Mouse (Mus musculus) spleen, adult 2 months (tissue): ENCODE measurements around the gene H2-DMa. TPM values are rescaled to one million over a fixed set of nuclear protein-coding genes. Genes with fewer than 3 reads are reported as not detected.

ENCODE experiments used
- DNase-seq, 2 experiments: peaks; one replicate each; pipeline versions ENCODE4 v3.0.0 to v3.0.0-alpha.2; 2012 to 2021; ENCODE audit warnings: low spot score in 2 of 2, low read depth in 1 of 2
- H3K27ac ChIP-seq: fragments of 200-500 bp; 2 replicates; pipeline ENCODE4 v1.5.1; 2012; ENCODE audit warnings: low read length, inconsistent platforms; ENCODE audit not compliant: insufficient read depth
- H3K27me3 ChIP-seq: fragments of 200-500 bp; 2 replicates; pipeline ENCODE4 v1.6.1; 2012; ENCODE audit warnings: mild to moderate bottlenecking, moderate library complexity, low read length, inconsistent platforms; ENCODE audit not compliant: control insufficient read depth, insufficient read depth
- H3K36me3 ChIP-seq: fragments of 200-500 bp; 2 replicates; pipeline ENCODE4 v1.6.1; 2012; ENCODE audit warnings: mild to moderate bottlenecking, low read length, inconsistent platforms; ENCODE audit not compliant: control insufficient read depth, insufficient read depth
- H3K4me1 ChIP-seq: fragments of 200-500 bp; 2 replicates; pipeline ENCODE4 v1.6.1; 2011; ENCODE audit warnings: inconsistent platforms; ENCODE audit not compliant: control insufficient read depth, insufficient read depth, insufficient read length
- H3K4me3 ChIP-seq: fragments of 200-500 bp; 2 replicates; pipeline ENCODE4 v1.5.1; 2011; ENCODE audit warnings: mild to moderate bottlenecking, inconsistent platforms; ENCODE audit not compliant: insufficient read depth, insufficient read length; ENCODE audit errors: extremely low read depth
- CTCF ChIP-seq: fragments of 200-500 bp; IDR thresholded peaks from 2 replicates; pipeline ENCODE4 v1.5.1; 2011; ENCODE audit warnings: mild to moderate bottlenecking, inconsistent platforms; ENCODE audit not compliant: insufficient read depth, insufficient read length, insufficient replicate concordance; ENCODE audit errors: extremely low read depth
- POLR2A ChIP-seq: fragments of 200-500 bp; IDR thresholded peaks from 2 replicates; pipeline ENCODE4 v1.6.1; 2011; ENCODE audit warnings: low read depth, low read length, inconsistent platforms
- WGBS: fragments of 180-500 bp; shearing (Covaris S2); methylation state at CpG from one replicate; pipeline ENCODE4 v1.1.7; 2018; 5-methylcytosine and 5-hydroxymethylcytosine counted together
- polyA plus RNA-seq: library from polyadenylated mRNA; depleted of rRNA; stranded (reverse); fragments of >200 nt; gene quantifications from 2 replicates; pipeline ENCODE4 v1.2.3, GENCODE M21; 2012

Gene H2-DMa
- polyA plus RNA-seq, 1 experiment: 302 TPM

GRCm38 (mm10) chr17:34118113-34118872 lies 1.0 kb upstream of the H2-DMa start:
- WGBS: under 1% methylated on average over 55 of the region's 67 CpGs
- Histone ChIP-seq H3K36me3 (peaks cover 46% of the 10 kb centered on the region), H3K27me3 (no peaks in the 10 kb centered on the region), H3K27ac (peak overlapping the region; percentile 85), H3K4me1 (peaks cover 2% of the 10 kb centered on the region; the same call in 1 of the 2 replicates), H3K4me3 (peak overlapping the region; percentile 80)
- TF ChIP-seq POLR2A (no peak), CTCF (no peak)
- peak in 1 of 2 experiments; percentile 41 for DNase-seq

- H3K36me3 ChIP-seq: peaks cover 40% of the 10 kb centered on the region
- WGBS: under 1% methylated on average over 38 of the region's 38 CpGs
These were observed 480 bp upstream of the H2-DMa start for GRCm38 (mm10) chr17:34118873-34119248.

GRCm38 (mm10) chr17:34120180-34120723 lies 911 bp downstream of the H2-DMa start:
- Histone ChIP-seq H3K27me3 (no peaks in the 10 kb centered on the region), H3K4me1 (peaks cover 12% of the 10 kb centered on the region; the same call in 1 of the 2 replicates), H3K36me3 (peaks cover 28% of the 10 kb centered on the region), H3K27ac (peak overlapping the region; percentile 99), H3K4me3 (peak overlapping the region; percentile 75)
- TF ChIP-seq POLR2A: peak; percentile 11; the same call in 1 of the 2 replicates
- TF ChIP-seq CTCF: no peak
- 1% methylated on average over 34 of the region's 42 CpGs for whole genome bisulfite sequencing
- peak in 1 of 2 experiments; percentile 82 for DNase-seq

More at GRCm38 (mm10) chr17:34118873-34119248, 480 bp upstream of the H2-DMa start:
- Histone ChIP-seq H3K4me3 (peak overlapping the region; percentile 80), H3K27me3 (no peaks in the 10 kb centered on the region), H3K27ac (peak overlapping the region; percentile 85), H3K4me1 (peaks cover 7% of the 10 kb centered on the region; the same call in 1 of the 2 replicates)
- DNase-seq: no peak
- TF ChIP-seq POLR2A: no peak
- no peak for TF ChIP-seq CTCF

- under 1% methylated on average over 28 of the region's 31 CpGs for WGBS
- Histone ChIP-seq H3K4me1 (peaks cover 12% of the 10 kb centered on the region; the same call in 1 of the 2 replicates), H3K4me3 (peak overlapping the region; percentile 75), H3K27me3 (no peaks in the 10 kb centered on the region), H3K36me3 (peaks cover 22% of the 10 kb centered on the region), H3K27ac (peak overlapping the region; percentile 99)
- DNase-seq: peak in 1 of 2 experiments; percentile 75
- TF ChIP-seq CTCF (no peak), POLR2A (no peak)
These were observed 1.5 kb downstream of the H2-DMa start for GRCm38 (mm10) chr17:34120814-34121171.

- DNase-seq: peak in 1 of 2 experiments; percentile 55
- under 1% methylated on average over 35 of the region's 35 CpGs for WGBS
These were observed 2.0 kb downstream of the H2-DMa start for GRCm38 (mm10) chr17:34121172-34121878.

GRCm38 (mm10) chr17:34121879-34122187 lies 2.5 kb downstream of the H2-DMa start:
- Histone ChIP-seq H3K27me3 (no peaks in the 10 kb centered on the region), H3K4me3 (peak overlapping the region; percentile 75), H3K27ac (peak overlapping the region; percentile 99), H3K36me3 (peaks cover 14% of the 10 kb centered on the region), H3K4me1 (peaks cover 10% of the 10 kb centered on the region; the same call in 1 of the 2 replicates)
- TF ChIP-seq CTCF (no peak), POLR2A (no peak)
- 3% methylated on average over 7 of the region's 10 CpGs for WGBS
- peak in 1 of 2 experiments; percentile 56 for DNase-seq

More at GRCm38 (mm10) chr17:34121172-34121878, 2.0 kb downstream of the H2-DMa start:
- no peak for TF ChIP-seq POLR2A
- TF ChIP-seq CTCF: no peak
- Histone ChIP-seq H3K27ac (peak overlapping the region; percentile 99), H3K27me3 (no peaks in the 10 kb centered on the region), H3K36me3 (peaks cover 19% of the 10 kb centered on the region), H3K4me1 (peaks cover 11% of the 10 kb centered on the region; the same call in 1 of the 2 replicates), H3K4me3 (peak overlapping the region; percentile 75)
